Mouse (Mus musculus): ENCODE data around the gene Gm43738. TPM values are rescaled to one million over a fixed set of nuclear protein-coding genes. Genes with fewer than 3 reads are reported as not detected.
"Not testable (repeated sequence)": the region's sequence is repeated elsewhere in the genome, so short reads cannot be mapped to it uniquely, and the experiment has no call there.

Gene Gm43738
- total RNA-seq, 1 experiment, result not detected

GRCm38 (mm10) chr3:89084133-89084532, 16.8 kb downstream of the Gm43738 start:
- Histone ChIP-seq H3K4me1 (ENCODE audit: control insufficient read depth in 2 of 2, insufficient read depth in 2 of 2, low read length in 2 of 2, poor library complexity in 1 of 2) (peaks cover 0 to 15% of the 10 kb centered on the region in 2 experiments; a peak in 1 of 4 replicates), H3K4me3 (ENCODE audit: insufficient read depth in 1 of 2, low read depth in 1 of 2, low read length in 2 of 2, poor library complexity in 1 of 2, severe bottlenecking in 1 of 2) (no peak overlapping the region), H3K9ac (ENCODE audit: insufficient read depth, low read depth, low read length, poor library complexity, severe bottlenecking) (no peak overlapping the region), H3K9me3 (ENCODE audit: control insufficient read depth, insufficient read depth, low read depth, low read length) (no peaks in the 10 kb centered on the region), H3K27ac (ENCODE audit: insufficient read depth, low read depth, low read length, poor library complexity, severe bottlenecking) (no peak overlapping the region), H3K36me3 (ENCODE audit: control insufficient read depth, insufficient read depth, low read length, poor library complexity, severe bottlenecking) (peaks cover 2% of the 10 kb centered on the region; the same call in 1 of the 2 replicates)
- TF ChIP-seq ZNF384 (IDR thresholded peaks at IDR 0.05; ENCODE audit: low read depth, low read length) (no peak), MAFK (IDR thresholded peaks at IDR 0.05; ENCODE audit: insufficient read depth, low read depth, low read length) (no peak), CHD2 (IDR thresholded peaks at IDR 0.05; ENCODE audit: low read depth, low read length) (no peak)
- DNase-seq (ENCODE audit: low read depth, low spot score), result no peak
- in situ Hi-C loops (cut with MboI; ENCODE audit: low sequenced_read_pairs in 2 of 2, unreplicated experiment in 2 of 2), result no loop called here

- H3K9ac ChIP-seq (ENCODE audit: insufficient read depth, low read depth, low read length, poor library complexity, severe bottlenecking); H3K4me3 ChIP-seq (ENCODE audit: insufficient read depth in 1 of 2, low read depth in 1 of 2, low read length in 2 of 2, poor library complexity in 1 of 2, severe bottlenecking in 1 of 2); H3K27ac ChIP-seq (ENCODE audit: insufficient read depth, low read depth, low read length, poor library complexity, severe bottlenecking); H3K36me3 ChIP-seq (ENCODE audit: control insufficient read depth, insufficient read depth, low read length, poor library complexity, severe bottlenecking); DNase-seq (ENCODE audit: low read depth, low spot score); in situ Hi-C loops (cut with MboI; ENCODE audit: low sequenced_read_pairs in 2 of 2, unreplicated experiment in 2 of 2); H3K4me1 ChIP-seq (ENCODE audit: control insufficient read depth in 2 of 2, insufficient read depth in 2 of 2, low read length in 2 of 2, poor library complexity in 1 of 2); H3K9me3 ChIP-seq (ENCODE audit: control insufficient read depth, insufficient read depth, low read depth, low read length): not testable (repeated sequence)
- TF ChIP-seq ZNF384 (IDR thresholded peaks at IDR 0.05; ENCODE audit: low read depth, low read length), result peak; percentile 59; the same call in 1 of the 2 replicates
Observed at GRCm38 (mm10) chr3:89082287-89082686, 18.6 kb downstream of the Gm43738 start.

GRCm38 (mm10) chr3:89077383-89077782, 23.5 kb downstream of the Gm43738 start:
- Histone ChIP-seq H3K27ac (ENCODE audit: insufficient read depth, low read depth, low read length, poor library complexity, severe bottlenecking) (no peak overlapping the region), H3K36me3 (ENCODE audit: control insufficient read depth, insufficient read depth, low read length, poor library complexity, severe bottlenecking) (peaks cover 16% of the 10 kb centered on the region), H3K9ac (ENCODE audit: insufficient read depth, low read depth, low read length, poor library complexity, severe bottlenecking) (no peak overlapping the region), H3K9me3 (ENCODE audit: control insufficient read depth, insufficient read depth, low read depth, low read length) (no peaks in the 10 kb centered on the region), H3K4me1 (ENCODE audit: control insufficient read depth in 2 of 2, insufficient read depth in 2 of 2, low read length in 2 of 2, poor library complexity in 1 of 2) (no peaks in the 10 kb centered on the region), H3K4me3 (ENCODE audit: insufficient read depth in 1 of 2, low read depth in 1 of 2, low read length in 2 of 2, poor library complexity in 1 of 2, severe bottlenecking in 1 of 2) (no peak overlapping the region)
- TF ChIP-seq ZNF384 (IDR thresholded peaks at IDR 0.05; ENCODE audit: low read depth, low read length), result no peak
- TF ChIP-seq HCFC1 (IDR thresholded peaks at IDR 0.05; ENCODE audit: borderline replicate concordance, insufficient read depth, low read length), result no peak
- no peak for TF ChIP-seq CHD2 (IDR thresholded peaks at IDR 0.05; ENCODE audit: low read depth, low read length)
- no peak for TF ChIP-seq ZC3H11A (IDR thresholded peaks at IDR 0.05; ENCODE audit: borderline replicate concordance, low read depth, low read length)
- TF ChIP-seq MAFK (IDR thresholded peaks at IDR 0.05; ENCODE audit: insufficient read depth, low read depth, low read length), result no peak
- in situ Hi-C loops (cut with MboI; ENCODE audit: low sequenced_read_pairs in 2 of 2, unreplicated experiment in 2 of 2), result no loop called here
- no peak for DNase-seq (ENCODE audit: low read depth, low spot score)

- DNase-seq (ENCODE audit: low read depth, low spot score), result no peak
- Histone ChIP-seq H3K9me3 (ENCODE audit: control insufficient read depth, insufficient read depth, low read depth, low read length) (no peaks in the 10 kb centered on the region), H3K4me3 (ENCODE audit: insufficient read depth in 1 of 2, low read depth in 1 of 2, low read length in 2 of 2, poor library complexity in 1 of 2, severe bottlenecking in 1 of 2) (no peak overlapping the region), H3K4me1 (ENCODE audit: control insufficient read depth in 2 of 2, insufficient read depth in 2 of 2, low read length in 2 of 2, poor library complexity in 1 of 2) (no peaks in the 10 kb centered on the region), H3K36me3 (ENCODE audit: control insufficient read depth, insufficient read depth, low read length, poor library complexity, severe bottlenecking) (peaks cover 34% of the 10 kb centered on the region), H3K9ac (ENCODE audit: insufficient read depth, low read depth, low read length, poor library complexity, severe bottlenecking) (no peak overlapping the region), H3K27ac (ENCODE audit: insufficient read depth, low read depth, low read length, poor library complexity, severe bottlenecking) (no peak overlapping the region)
- TF ChIP-seq CHD2 (IDR thresholded peaks at IDR 0.05; ENCODE audit: low read depth, low read length) (no peak), MAFK (IDR thresholded peaks at IDR 0.05; ENCODE audit: insufficient read depth, low read depth, low read length) (no peak), HCFC1 (IDR thresholded peaks at IDR 0.05; ENCODE audit: borderline replicate concordance, insufficient read depth, low read length) (no peak), ZC3H11A (IDR thresholded peaks at IDR 0.05; ENCODE audit: borderline replicate concordance, low read depth, low read length) (no peak), ZNF384 (IDR thresholded peaks at IDR 0.05; ENCODE audit: low read depth, low read length) (no peak)
- in situ Hi-C loops (cut with MboI; ENCODE audit: low sequenced_read_pairs in 2 of 2, unreplicated experiment in 2 of 2), result no loop called here
Observed at GRCm38 (mm10) chr3:89067265-89067664, 33.6 kb downstream of the Gm43738 start.

- H3K36me3 ChIP-seq (ENCODE audit: control insufficient read depth, insufficient read depth, low read length, poor library complexity, severe bottlenecking), result peaks cover 25% of the 10 kb centered on the region
- H3K27ac ChIP-seq (ENCODE audit: insufficient read depth, low read depth, low read length, poor library complexity, severe bottlenecking), result peak overlapping the region; percentile 33; the same call in 1 of the 2 replicates
- H3K4me1 ChIP-seq (ENCODE audit: control insufficient read depth in 2 of 2, insufficient read depth in 2 of 2, low read length in 2 of 2, poor library complexity in 1 of 2), result no peaks in the 10 kb centered on the region
- H3K9ac ChIP-seq (ENCODE audit: insufficient read depth, low read depth, low read length, poor library complexity, severe bottlenecking), result no peak overlapping the region
- H3K4me3 ChIP-seq (ENCODE audit: insufficient read depth in 1 of 2, low read depth in 1 of 2, low read length in 2 of 2, poor library complexity in 1 of 2, severe bottlenecking in 1 of 2), result no peak overlapping the region
- in situ Hi-C loops (cut with MboI; ENCODE audit: low sequenced_read_pairs in 2 of 2, unreplicated experiment in 2 of 2), result no loop called here
- no peak for TF ChIP-seq ZNF384 (IDR thresholded peaks at IDR 0.05; ENCODE audit: low read depth, low read length)
- TF ChIP-seq CHD2 (IDR thresholded peaks at IDR 0.05; ENCODE audit: low read depth, low read length), result no peak
- no peak for TF ChIP-seq MAFK (IDR thresholded peaks at IDR 0.05; ENCODE audit: insufficient read depth, low read depth, low read length)
- TF ChIP-seq ZC3H11A (IDR thresholded peaks at IDR 0.05; ENCODE audit: borderline replicate concordance, low read depth, low read length), result no peak
- no peak for TF ChIP-seq HCFC1 (IDR thresholded peaks at IDR 0.05; ENCODE audit: borderline replicate concordance, insufficient read depth, low read length)
- no peak for DNase-seq (ENCODE audit: low read depth, low spot score)
- no peaks in the 10 kb centered on the region for H3K9me3 ChIP-seq (ENCODE audit: control insufficient read depth, insufficient read depth, low read depth, low read length)
Observed at GRCm38 (mm10) chr3:89061696-89062095, 39.2 kb downstream of the Gm43738 start.

All from ES-E14 (cell line).